Mouse (Mus musculus) granulocyte monocyte progenitor cell, adult 5-6 weeks (primary cell): Measurements from ENCODE around the gene Adcy6. TPM values are rescaled to one million over a fixed set of nuclear protein-coding genes. Genes with fewer than 3 reads are reported as not detected.
"Not testable (repeated sequence)": the region's sequence is repeated elsewhere in the genome, so short reads cannot be mapped to it uniquely, and the experiment has no call there.

Experiments
- ATAC-seq: replicated peaks from 2 replicates; pipeline ENCODE4 v1.8.0; 2016; ENCODE audit warnings: mild to moderate bottlenecking, moderate TSS enrichment, inconsistent platforms; ENCODE audit not compliant: poor library complexity, severe bottlenecking
- total RNA-seq, 2 experiments: library from RNA; stranded (forward) in 1 of 2; stranded (reverse) in 1 of 2; fragments of 200-712, 200-1000 nt in 1 of 2; fragments of >200 nt in 1 of 2; fragmentation: Nextera tagmentation in 1 of 2; gene quantifications; 2 replicates each; pipeline ENCODE4 v1.2.3; 2014 to 2017

Gene Adcy6
- total RNA-seq, 2 experiments from 2014 or later = 1.8 to 2.9 TPM

DNA sequence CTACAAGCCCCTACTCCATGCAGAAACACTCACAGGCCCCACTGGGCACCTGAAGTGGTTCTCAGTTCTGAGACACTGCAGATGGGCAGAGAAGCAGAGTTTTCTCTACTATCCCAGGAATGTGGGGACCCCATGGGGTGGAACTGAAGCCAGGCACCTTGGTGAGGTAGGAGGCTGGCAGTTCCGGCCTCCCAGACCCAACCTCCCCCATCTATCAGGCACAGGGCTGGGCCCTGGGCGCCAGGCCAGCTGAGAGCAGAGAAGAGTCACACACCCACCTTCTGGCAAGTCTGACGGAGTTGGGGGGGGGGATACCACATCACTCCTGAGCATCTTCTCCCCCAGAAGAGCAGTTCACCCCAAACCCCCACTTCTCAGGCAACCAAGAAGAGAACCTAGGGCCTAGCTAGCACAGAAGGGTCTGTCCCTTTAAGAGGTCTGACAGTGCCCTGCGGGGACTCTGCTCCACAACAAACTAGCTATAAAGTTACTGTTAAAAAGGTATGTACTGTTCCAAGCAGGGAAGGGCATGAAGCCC, 6.9 kb downstream of the Adcy6 start:
- no peak for ATAC-seq

DNA sequence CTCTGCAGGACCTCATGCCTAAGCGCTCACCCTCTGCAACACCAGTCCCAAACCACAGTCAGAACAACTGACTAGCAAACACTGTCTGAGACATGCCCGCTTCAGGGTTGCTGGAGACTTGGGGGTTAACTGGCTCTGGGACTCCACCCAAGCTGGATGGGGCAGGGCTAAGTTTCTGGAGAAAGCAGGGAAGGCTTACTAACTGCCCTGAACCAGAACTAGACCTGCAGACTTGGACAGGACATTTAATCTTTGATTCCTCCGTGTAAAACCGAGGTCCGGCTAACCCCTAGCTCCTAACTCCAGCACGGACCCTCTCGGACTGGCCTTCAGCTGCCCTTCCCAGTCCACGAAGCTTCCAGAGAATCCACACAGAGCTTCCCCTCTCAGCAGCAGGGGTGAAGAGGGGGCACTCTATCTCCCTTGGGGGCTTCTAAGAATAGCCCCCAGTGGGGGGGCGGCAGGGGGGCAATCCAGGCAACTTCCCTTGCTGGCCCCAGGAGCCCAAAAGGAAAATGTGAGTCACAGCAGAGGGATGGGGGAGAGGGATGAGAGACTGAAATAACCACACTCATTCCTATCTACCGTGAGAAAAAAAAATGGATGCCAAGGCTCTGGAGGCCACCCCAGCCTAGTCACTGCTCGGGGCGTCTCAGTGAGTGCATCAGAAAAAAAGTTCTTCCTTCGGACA, 7.5 kb downstream of the Adcy6 start:
- no peak for ATAC-seq

DNA sequence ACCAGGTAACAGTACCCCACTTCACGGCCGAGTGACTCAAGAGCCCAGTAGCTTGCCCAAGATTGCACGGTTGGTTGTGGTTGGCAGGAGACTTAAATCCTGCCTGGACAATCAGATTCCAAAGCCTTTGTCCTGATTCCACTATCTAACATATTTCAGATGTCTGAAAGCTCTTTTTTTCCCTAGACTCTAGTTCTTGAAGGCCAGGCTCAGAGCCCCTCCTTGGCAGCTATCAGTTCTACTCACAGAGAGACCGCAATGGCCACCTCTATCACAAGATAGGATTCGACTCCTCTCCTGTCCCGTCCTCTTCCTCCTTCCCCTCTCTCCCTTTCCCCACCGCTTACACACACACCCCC, 8.1 kb downstream of the Adcy6 start:
- no peak for ATAC-seq

DNA sequence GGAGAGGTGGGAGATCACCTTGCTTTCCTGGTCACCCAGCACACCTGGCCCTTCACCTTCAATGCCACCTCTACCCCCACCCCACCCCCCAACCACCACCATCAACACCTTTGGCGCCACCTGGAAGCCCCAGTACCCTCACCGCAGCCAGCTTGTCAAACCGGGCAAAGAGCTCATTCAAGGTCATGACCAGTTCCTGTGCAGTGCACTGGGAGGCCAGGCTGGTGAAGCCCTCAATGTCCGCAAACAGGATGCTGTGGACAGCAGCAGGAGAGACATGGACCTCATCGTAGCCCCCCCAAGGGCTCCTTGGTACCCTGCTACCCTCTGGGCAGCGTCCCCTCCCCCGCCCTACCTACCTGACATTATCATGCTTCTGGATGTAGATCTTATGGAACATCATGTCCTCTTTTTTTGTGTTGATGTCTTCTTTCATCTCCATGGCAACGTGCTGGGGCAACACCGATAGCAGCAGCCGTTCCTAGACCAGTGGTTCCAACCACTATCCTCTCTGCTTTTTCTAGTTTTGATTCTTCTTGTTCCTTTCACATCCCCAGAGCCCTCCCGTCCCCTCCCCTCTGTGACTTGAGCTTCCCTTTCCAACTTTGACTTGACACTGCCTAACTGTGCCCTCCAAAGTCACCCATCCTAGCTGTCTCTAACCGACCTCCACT, 9.7 kb downstream of the Adcy6 start:
- ATAC-seq = no peak

DNA sequence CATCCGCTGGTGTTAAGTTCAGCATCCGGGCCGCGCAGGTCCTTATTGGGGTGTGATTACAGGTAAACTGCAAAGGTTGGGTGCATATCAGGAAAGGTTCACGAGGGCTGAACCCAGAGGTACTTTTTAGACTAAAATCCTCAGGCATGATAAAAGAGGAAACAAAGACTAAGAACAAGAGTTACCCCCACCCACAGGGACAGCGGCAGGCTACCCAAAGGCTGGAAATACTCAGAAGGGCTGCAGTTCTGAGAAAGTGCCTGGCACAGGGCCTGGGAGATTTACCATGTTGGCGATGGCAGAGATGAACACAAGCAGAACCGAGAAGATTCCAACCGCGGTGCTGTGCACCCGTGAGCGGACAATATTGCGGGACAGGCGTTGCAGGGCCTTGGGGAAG, 13.3 kb downstream of the Adcy6 start:
- ATAC-seq = no peak

DNA sequence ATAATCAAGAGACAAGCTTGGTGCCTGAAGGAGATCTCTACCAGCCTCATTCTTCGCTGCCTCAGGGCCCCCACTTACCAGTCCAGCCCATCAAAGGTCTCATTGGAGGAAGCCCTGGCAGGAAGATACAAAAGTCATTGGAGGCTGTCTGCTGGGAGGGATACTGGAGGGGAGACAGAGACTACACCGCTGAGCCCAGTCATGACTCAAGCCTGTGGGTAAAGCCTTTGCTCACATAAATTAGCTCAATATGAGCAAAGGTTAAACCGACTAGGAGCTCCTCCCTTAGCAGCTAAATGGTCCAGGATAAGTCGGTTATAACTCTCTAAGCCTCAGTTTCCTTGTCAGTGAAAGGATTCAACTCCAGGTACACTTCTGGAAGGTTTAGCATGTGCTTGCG, 14.8 kb downstream of the Adcy6 start:
- no peak for ATAC-seq

DNA sequence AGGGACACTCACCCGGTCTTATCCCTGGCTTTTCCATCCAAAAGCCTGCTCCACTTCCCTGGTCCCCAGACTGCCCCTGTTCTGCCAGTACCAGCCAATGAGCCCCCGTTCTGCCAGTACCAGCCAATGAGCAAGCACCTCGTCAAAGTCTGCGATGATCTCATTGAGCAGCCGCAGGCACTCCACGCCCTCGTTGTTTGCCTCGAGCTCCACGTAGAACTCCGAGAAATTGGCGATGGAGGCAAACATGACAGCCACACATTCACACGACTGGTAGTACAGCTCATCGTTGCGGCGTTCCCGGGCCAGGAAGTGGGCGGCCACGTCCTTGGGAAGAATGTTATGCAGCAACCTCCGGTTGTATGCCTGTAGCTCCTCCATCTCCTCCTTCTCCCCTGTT, 15.7 kb downstream of the Adcy6 start:
- ATAC-seq = no peak

DNA sequence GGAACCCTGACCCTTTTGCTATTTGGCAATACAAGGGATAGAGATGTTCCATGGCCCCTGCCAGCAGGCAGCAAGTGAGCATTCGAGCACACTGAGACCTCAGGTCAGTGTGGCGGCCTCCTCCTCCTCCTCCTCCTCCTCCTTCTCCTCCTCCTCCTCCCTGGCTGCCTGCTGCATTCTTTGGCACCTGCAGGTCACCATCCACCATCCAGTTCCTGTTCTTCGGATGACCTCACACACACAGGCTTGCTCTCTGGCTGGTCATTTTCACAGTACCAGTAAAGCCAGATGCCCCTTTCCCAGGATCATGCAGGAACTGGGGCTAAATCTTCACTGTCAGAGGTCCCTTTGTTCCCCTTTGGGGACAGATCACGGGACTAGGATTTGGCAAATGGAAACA, 18.5 kb downstream of the Adcy6 start:
- no peak for ATAC-seq

DNA sequence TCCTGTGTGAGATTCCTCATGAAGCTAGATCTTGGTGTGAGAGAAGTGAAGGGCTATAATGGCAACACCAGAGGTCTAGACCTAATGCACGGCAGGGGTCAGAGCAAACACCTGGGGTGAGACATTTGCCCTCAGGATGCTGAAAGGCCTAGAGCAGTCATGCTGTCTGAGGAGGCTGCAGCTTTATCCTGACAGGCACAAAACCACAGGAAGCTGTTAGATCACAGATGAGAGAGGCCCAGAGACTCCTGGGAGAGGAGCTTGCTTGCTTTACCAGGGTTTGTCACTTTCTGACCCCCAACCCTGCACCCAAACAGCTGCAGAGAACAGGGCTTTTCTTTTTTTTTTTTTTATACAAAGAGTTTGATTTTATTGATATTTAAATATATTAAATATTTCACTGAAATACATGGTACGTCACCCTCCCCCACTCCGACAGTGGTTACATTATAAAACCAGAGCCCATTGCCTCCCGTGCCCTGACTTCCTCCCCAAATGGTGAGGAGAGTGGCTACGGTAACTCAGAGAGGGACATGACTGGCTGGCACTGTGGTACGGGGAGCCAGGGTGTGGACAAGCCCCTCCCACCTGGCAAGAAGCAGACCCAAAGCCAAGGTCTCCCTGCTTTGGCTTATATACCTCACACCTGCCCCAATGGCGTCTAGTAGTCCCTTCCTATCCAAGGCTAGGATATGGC, 20.1 kb downstream of the Adcy6 start:
- ATAC-seq = peak; percentile 35

DNA sequence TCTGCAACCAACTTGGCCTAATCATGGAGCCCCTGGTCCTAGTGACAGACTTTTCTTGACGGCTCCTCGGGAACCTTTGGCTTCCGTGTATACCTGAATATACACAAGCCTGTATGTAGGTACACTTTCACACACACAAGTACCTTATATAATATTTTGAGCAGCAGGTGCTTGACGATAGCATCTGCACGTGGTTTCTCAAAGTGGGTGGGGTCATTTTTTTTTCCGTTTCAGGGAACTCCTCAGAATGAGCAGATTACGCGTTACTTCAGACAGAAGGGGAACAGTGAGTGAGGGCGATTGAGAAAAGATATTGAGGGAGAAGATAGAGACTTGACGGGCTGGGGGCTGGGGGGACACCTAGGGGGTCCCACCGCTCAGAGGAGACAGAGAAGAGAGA, 22.1 kb downstream of the Adcy6 start:
- ATAC-seq = no peak

DNA sequence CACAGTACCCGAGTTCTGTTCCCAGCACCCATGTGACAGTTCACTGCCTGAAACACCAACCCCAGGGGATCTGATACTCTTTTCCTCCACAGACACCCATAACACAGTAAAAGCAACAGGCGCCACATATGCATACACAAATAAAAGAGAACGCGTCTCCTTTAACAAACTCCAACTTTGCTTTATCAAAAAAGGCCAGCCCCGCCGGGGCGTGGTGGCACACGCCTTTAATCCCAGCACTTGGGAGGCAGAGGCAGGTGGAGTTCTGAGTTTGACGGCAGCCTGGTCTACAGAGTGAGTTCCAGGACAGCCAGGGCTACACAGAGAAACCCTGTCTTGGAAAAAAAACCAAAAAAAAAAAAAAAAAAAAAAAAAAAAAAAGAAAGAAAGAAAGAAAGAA, 23.7 kb downstream of the Adcy6 start:
- ATAC-seq = not testable (repeated sequence)

DNA sequence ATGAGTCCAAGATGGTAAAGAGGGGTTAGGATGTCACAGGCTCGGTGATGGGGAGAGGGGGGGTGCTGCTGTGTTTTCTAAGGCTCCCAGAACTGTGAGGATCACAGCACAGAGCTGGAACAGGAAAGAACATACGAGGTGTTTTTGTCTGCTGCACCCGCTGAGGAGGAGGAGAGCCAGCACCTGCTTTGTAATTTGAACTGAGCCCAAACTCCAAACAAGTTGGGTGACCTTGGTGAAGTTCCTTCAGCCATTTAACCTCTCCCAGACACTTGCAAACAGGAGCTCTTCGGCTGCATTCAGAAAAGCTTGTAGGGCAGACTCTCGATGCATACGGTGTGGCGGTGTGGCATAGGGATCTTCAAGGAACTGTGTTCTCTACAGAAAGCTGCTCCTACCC, 24.5 kb downstream of the Adcy6 start:
- no peak for ATAC-seq

DNA sequence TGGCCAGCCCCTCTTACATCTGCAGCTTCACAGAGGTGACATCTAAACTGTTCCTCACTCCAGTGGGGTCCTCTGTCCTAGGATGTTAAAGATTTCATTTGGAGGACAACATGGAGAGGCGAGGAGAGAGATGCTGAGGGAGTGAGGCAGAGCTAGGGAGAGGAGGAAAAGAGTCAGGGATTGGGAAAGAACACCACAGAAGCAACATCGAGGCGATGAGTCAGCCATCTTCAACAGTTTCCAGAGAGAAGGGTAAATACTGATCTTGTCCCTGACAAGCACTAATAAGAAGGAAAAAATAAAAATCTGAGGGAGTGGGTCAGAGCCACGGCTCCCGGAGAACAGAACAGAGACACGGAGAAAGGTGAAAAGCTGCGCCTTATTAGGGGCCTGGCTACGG, 26.9 kb downstream of the Adcy6 start:
- no peak for ATAC-seq

DNA sequence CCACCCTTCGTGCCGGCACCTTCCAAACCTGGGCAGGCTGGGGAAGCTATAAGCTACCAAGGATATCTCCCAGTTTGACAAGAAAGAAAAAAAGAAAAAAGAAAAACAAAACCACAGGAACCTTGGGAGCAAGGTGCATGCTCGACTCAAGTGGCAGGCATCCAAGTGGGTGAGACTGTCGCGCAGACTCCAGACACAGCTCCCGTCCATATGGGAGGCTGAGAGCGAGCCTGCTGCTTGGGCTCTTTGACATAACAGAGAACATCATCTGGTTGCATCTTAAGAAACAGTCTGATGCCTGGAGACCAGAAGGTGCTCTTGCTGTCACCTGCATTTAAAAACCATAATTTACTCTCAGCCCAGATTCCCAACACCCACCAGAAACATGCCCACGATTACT, 27.5 kb downstream of the Adcy6 start:
- no peak for ATAC-seq

DNA sequence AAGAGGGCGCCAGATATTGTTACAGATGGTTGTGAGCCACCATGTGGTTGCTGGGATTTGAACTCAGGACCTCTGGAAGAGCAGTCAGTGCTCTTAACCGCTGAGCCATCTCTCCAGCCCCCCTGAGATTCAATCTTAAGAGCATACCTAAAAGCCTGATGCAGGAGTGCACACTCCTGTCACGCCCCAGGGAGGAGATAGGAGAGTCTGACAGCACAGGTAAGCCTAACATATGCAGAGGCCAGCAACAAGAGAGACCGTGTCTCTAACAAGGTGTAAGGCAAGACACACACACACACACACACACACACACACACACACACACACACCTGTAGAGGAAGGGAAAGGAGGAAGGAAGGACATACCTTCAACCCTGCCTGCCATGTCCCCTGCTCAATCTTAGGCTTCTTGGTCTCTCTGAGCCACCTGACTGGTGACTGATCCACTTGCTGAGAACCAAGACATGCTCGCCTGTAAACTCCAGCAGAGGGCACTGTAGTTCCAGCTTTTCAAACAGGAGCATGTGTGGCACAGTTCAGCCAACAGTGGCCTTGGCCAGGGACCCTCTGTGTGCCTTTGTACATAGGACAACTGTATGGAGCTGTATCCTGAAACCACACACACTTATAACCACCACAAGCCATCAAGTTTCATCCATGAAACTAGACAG, 29.9 kb downstream of the Adcy6 start:
- peak; percentile 93 for ATAC-seq

DNA sequence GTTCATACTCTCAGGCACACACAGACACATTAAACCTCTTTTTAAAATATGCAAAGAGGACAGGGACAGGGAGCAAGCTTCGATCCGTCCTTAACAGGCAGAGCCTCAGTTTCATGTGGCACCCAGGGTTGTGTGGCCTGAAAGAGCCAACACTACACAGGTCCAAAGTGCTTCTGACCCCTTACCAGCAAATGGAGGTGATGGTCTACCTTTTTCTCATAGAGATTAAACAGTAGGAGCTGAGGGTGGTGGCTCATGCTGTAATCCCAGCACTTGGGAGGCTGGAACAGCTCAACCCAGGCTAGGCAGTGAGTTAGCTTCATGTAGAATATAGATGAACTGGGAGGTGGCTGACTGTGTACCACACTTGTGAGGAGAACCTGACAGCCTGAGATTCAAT, 30.6 kb downstream of the Adcy6 start:
- ATAC-seq = no peak

DNA sequence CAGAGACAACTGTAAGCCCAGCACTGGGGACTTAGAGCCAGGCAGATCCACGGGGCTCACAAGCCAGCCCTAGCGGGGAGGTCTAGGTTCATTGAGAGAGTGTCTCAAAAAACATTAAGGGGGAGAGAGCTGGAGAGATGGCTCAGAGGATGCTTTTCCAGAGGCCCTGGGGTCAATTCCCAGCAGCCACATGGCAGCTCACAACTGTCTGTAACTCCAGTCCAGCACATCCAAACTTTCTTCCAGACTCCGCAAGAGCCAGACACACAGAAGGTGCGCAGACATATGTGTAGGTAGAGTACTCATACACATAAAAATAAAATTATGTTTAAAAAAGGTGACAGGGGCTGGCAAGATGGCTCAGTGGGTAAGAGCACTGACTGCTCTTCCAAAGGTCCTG, 36.6 kb downstream of the Adcy6 start:
- no peak for ATAC-seq

DNA sequence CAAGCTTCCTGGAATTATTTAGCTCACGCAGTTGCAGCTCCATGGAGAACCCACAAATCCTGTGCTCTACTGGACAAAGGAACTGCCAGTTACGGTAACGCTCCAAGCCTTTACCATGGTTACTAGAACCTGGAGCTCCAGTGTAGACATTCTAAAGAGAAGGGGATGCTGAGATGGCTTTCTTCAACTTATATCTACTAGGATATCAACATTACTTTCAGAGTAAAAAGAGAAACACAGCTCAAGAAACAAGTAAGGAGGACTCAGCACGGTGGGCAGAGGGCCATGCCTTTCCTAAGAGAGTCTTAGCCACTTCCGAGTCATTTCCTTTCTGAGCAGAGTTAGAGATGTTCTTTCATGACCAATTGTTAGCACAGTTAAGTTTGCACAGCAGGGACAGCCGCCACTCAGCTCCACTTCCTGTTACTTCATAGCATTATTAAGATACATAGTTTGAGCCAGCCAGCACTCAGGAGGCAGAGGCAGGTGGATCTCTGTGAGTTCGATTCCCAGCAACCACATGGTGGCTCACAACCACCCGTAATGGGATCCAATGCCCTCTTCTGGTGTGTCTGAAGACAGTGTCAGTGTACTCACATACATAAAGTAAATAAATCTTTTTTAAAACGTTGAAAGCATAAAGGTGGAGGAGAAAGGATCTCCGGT, 38.9 kb downstream of the Adcy6 start, which contains the start of the genes Ccnt1 and 4930415O20Rik:
Gene Ccnt1, minus strand, starts transcription at position 51 of the 666 bp plus-strand sequence.
Gene 4930415O20Rik, plus strand, starts transcription at position 132 of the 666 bp plus-strand sequence.
- ATAC-seq = peak; percentile 35

DNA sequence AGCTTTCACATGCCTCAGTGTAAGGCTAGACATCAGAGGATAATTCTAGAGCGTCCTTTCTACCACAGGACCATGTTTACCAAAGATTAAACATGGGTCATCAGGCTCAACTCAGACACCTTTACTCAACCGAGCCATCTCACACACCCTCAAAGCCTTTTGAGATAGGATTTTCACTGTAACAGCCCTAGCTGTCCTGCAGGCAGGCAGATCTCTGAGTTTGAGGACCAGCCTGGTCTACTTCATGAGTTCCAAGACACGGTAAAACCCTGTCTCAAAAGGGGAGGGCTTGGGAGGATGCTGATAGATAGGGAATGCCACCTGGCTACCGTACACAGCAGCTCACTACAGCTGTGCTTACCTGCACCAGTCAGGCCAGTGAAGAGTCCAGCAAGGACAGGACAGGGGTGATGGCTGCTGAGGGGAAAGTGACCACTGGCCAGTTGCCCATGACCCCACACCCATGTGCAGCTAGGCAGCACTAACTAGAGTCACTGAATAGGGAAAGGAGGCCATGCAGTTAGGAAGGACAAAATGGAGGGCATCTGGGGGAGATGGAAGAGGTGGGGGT, 40.0 kb downstream of the Adcy6 start:
- ATAC-seq = no peak

DNA sequence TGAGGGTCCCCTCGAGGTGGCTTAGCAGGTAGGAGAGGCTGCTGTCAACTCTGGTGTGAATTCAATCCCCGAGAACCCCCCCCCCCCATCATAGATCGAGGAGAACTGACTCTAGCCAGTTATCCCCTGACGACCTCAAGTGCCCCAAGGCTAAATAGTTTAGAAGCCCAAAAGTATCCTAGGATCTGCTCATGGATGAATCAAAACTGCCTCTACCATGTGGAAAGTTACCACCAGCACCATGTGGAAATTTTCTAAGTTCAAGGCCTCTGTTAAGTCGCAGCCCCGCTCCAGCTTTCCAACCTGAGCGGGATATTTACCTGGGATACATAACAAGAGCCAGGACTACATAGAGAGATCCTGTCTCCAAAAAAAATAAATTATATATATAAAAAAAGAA, 40.7 kb downstream of the Adcy6 start:
- ATAC-seq = no peak
